Mouse (Mus musculus): ENCODE data around the gene Dcaf5. TPM values are rescaled to one million over a fixed set of nuclear protein-coding genes. Genes with fewer than 3 reads are reported as not detected.

Dcaf5 gene
- total RNA-seq, 2 experiments from 2014 or later: 75.4 to 86.9 TPM

DNA sequence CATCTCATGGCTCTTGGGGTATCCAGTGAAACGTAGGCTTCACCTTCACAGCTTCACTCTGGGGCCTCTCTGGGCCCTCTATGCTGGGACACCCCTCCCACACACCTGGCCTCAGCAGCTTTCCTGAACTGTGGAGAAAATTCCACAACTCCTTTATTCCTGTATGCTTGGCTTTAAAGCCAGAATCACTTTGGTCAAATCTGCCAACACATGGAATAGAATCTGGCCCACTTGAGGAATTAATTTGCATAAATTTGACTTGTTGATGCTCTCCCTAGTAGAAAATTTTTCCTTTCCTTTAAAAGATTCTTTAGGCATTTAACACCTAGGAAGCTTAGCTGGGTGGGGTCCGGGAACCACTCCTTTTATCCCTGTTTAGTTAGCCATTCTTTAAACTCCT lies 21.3 kb downstream of the Dcaf5 start:
- no peak for DNase-seq (ENCODE audit: low spot score in 2 of 2)
- intact Hi-C loops (cut with DNase I): no loop called here

DNA sequence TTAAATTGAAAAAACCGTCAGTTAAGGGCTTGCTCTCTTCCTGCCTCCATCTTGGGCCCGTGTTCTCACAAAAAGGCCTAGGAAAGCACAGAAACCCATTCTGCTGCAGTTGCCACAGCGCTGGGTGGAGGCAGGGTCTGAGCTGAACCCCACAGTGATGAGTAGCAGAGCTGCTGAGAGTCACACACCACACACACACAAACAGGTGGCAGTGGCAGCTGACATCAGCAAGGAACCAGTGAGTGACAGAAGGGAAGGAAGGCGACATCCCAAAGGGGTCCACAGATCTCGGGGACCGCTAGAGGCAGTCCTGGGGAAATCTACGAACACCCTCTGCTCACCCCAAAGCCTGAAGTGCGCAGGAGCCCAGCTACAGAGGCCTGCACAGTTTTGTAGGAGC lies 25.5 kb downstream of the Dcaf5 start:
- intact Hi-C loops (cut with DNase I): no loop called here
- no peak for DNase-seq (ENCODE audit: low spot score in 2 of 2)

DNA sequence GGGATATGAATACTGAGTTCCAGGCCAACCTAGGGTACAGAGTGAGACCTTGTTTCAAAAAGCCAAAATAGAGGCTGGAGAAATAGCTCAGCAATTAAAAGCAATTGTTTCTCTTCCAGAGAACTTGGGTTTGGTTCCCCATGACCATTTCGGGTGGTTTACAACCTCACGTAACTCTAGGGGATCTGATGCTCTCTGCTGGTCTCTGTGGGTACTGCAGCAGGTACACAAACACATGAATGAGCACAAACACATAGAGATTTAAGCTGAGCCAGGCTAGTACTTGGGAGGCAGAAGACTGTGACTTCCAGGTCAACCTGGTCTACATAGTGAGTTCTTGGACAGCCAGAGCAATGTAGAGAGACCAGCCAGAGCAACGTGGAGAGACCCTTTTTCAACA lies 28.6 kb downstream of the Dcaf5 start:
- intact Hi-C loops (cut with DNase I): no loop called here
- no peak for DNase-seq (ENCODE audit: low spot score in 2 of 2)

DNA sequence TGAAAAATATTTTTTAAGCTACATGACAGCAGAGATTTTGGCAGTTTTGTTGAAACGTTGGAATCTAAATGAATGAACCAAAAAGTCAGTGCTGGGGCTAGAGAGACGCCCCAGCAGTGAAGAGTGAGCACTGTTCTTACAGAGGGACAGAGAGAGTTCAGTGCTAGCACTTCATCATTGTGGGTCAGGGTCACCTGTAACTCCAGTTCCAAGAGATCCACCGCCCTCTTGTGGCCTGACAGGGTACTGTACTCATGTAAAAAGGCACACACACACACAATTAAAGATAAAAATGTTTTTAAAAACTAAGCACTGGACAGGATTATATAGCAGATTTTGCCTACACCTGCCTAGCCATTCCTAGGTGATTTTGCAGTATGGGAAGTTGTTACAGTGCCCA lies 29.8 kb downstream of the Dcaf5 start:
- intact Hi-C loops (cut with DNase I): no loop called here
- DNase-seq (ENCODE audit: low spot score in 2 of 2): no peak

DNA sequence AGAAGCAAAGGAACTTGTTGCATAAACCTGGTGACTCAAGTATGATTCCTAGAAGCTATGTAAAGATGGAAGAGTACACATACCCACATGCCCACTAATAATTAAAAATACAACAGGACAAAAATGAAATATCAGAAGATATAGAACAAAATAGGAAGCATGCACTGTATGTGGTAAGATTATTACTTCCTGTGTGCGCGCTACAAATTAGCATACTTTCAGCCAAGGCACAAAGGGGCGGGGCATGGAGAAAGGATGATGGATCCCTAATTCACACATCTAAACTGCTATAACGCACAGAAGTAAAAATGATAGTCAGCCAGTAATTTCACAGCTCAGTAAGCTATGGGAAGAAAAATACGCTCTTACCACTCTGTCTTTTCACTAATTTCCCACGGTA lies 32.3 kb downstream of the Dcaf5 start:
- no peak for DNase-seq (ENCODE audit: low spot score in 2 of 2)
- intact Hi-C loops (cut with DNase I): no loop called here

DNA sequence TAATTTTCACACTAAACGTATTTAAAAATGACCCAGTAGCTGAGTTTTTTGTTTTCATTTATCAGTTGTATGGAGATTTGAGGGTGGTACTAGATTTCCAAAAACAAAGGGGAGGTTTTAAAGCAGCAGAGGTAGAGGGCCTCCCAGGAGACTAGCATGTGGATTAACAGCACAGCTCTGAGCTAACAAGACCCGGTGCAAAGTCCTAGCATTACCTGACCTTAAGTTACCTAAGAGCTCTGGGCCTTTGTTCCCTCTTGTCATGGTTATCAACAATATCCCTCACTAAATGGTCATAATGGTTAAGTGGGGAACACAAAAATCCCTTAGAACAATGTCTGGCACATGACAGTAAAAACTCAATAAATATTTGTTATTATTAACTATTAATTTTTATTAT lies 37.3 kb downstream of the Dcaf5 start:
- no peak for DNase-seq (ENCODE audit: low spot score in 2 of 2)
- intact Hi-C loops (cut with DNase I): no loop called here

DNA sequence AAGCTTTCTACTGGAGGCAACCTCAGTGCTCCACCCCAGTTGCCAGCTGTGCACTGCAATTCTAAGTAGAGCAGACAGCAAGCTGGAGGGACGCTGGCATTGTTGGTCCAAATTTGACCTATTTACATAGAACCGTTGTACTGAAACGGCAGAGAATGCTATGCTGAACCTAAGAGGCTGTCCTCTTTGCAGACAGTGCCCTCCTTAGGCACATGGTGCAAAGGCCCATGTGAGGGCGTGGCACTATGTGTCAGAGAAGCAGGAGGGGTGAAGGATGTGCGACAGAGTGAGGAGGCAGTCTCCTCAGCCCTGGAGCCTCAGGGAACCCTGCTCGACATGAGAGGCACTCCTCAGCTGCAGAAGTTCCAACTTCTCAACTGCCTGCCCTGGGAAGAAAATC lies 40.0 kb downstream of the Dcaf5 start:
- intact Hi-C loops (cut with DNase I): no loop called here
- no peak for DNase-seq (ENCODE audit: low spot score in 2 of 2)

DNA sequence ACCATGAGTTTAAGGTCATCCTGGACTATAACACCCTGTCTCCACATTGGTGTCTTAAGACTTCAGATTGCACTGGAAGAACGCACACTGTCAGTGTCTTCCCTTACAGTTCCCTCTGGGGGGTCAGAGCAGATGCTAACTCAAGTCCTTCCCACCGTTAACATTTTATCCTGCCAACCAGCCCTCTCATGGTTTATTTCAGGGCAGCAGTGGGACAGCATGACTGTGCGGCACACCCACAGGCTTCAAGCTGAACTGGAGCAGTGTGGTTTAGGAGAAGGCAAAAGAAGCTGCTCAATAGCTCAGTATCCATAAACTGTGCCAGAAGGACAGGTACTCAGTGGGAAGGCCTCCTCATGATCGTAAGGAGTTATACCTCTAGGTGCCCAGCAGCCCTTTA lies 41.1 kb downstream of the Dcaf5 start:
- intact Hi-C loops (cut with DNase I): no loop called here

DNA sequence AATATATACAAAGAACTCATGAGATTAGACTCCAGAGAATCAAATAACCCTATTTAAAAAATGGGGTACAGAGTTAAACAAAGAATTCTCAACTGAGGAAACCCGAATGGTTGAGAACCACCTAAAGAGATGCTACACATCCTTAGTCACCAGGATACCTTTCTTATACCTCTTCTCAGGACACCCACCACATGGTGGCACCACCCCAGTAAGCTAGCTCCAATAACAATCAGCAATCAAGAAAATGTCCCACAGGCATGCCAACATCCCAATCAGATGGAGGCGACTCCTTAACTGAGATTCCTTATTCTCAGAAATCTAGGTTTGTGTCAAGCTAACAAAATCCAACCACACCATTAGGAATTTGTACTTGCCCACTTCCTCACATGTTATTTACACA lies 42.4 kb downstream of the Dcaf5 start:
- DNase-seq (ENCODE audit: low spot score in 2 of 2): no peak
- intact Hi-C loops (cut with DNase I): loop anchor here (5.0 kb wide), 1 partner anchor 227 kb away; no protein-coding TSS in a partner anchor

More for the DNA sequence above, 41.1 kb downstream of the Dcaf5 start:
- peak; percentile 52 to 63 for DNase-seq (ENCODE audit: low spot score in 2 of 2)

DNA sequence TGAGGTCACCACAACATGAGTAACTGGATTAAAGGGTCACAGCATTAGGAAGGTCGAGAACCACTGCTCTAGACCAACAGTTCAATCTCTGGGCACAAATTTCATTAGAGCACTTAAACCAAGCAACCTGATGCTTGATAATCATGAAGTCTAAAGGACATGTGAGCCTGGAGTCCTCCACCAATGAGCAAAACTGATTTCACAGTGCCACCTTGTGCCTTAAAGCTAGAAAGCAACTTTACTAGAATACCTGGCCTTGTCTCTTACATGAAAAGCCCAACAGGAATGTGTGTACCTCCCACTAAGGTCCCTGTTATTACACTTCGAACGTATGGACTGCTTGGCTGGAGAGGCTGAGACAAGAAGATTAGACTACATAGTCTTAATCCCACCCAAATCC lies 47.0 kb downstream of the Dcaf5 start:
- intact Hi-C loops (cut with DNase I): loop anchor here (5.0 kb wide), 1 partner anchor 232 kb away; no protein-coding TSS in a partner anchor

DNA sequence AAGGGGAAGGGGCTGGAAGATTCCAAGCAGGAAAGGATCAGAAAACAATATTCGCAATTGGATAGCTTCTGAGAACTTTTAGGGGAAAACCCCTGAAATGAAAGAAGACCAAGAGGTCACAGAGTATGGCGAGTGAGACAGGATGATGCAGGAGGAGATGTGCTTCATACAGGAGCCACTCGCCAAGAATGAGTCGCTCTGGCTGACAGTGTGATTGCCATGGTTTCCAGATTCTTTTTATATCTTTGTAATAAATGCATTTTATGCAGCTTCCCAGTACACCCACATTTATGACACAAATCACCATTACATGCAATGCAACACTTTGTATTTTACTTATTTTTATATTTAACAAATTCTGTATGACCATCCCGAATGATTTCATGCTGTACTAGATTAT lies 49.1 kb downstream of the Dcaf5 start:
- no peak for DNase-seq (ENCODE audit: low spot score in 2 of 2)
- intact Hi-C loops (cut with DNase I): loop anchor here (5.0 kb wide), 1 partner anchor 230 kb away; no protein-coding TSS in a partner anchor

More for the DNA sequence above, 47.0 kb downstream of the Dcaf5 start:
- no peak for DNase-seq (ENCODE audit: low spot score in 2 of 2)

DNA sequence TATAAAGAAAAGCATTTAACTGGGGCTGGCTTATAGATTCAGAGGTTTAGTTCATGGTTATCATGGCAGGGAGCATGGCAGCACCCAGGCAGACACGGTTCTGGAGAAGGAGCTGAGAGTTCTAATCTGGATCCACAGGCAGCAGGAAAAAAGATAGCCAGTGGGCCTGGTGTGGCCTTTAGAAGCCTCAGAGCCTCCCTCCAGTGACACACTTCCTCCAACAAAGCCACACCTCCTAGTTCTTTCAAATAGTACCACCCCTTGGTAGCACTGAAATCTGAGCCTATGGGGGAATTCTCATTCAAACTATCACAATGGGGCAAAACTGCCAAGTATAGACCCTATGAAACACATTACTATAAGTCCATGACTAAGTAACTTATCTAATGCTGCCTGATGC lies 51.0 kb downstream of the Dcaf5 start:
- intact Hi-C loops (cut with DNase I): loop anchor here (5.0 kb wide), 1 partner anchor 228 kb away; no protein-coding TSS in a partner anchor
- no peak for DNase-seq (ENCODE audit: low spot score in 2 of 2)

DNA sequence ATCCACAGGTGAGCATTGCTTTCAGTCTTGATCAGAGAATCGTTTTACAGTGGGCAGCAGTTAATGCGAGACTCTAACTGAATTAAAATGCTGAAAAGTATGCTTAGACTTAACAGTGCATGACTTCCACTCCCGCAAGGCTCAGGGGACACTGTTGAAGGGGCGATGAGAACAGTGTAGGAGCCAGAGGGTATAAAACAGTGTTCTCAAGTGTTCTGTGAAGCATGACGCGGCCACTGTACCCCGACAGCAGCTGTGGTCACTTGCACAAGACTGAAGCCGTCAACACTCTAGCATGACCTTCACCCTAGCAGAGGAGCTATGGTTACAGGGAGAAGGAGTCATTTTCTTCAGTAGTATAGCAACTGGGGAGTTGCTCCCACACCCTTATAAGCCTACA lies 52.9 kb downstream of the Dcaf5 start:
- DNase-seq (ENCODE audit: low spot score in 2 of 2): no peak
- intact Hi-C loops (cut with DNase I): no loop called here

DNA sequence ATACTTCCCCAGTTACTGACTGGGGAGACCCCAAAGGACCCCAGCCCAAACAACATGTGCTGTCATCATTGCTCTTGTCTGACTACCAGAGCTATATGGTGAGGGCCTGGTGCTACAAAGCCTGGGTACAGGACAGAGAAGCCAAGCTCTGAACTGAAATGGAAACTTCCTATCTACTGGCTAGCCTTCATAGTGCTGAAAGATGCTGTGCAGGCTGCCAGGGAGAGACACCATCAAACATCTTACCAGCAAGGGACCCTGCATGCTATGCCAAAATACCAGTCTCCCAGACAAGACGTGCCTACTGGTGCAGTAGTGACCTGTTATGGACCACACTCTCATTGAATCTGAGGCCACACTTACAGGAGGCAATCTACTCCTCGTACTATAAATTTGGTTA lies 53.6 kb downstream of the Dcaf5 start:
- intact Hi-C loops (cut with DNase I): no loop called here

DNA sequence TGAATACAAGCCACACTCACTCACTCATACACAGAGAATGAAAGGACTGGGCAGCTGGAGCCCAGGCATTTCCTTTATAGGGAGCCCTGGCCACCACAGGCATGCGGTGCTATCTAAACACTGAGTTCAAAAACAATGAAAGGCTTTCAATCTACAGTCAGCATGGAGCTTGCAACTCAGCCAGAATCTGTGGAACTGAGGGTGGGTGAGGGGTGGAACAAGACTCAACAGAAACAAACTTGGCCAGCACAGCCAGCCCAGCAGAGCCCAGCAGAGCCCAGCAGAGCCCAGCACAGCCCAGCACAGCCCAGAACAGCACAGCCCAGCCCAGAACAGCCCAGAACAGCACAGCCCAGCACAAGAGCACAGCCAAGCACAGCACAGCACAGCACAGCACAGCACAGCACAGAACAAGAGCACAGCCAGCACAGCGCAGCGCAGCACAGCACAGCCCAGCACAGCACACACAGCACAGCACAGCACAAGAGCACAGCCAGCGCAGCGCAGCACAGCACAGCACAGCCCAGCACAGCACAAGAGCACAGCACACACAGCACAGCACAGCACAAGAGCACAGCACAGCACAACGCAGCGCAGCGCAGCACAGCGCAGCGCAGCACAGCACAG lies 56.5 kb downstream of the Dcaf5 start:
- peak in 1 of 2 experiments; percentile 22 for DNase-seq (ENCODE audit: low spot score in 2 of 2)
- intact Hi-C loops (cut with DNase I): loop anchor here (5.0 kb wide), 1 partner anchor 183 kb away; no protein-coding TSS in a partner anchor

More for the DNA sequence above, 53.6 kb downstream of the Dcaf5 start:
- no peak for DNase-seq (ENCODE audit: low spot score in 2 of 2)

DNA sequence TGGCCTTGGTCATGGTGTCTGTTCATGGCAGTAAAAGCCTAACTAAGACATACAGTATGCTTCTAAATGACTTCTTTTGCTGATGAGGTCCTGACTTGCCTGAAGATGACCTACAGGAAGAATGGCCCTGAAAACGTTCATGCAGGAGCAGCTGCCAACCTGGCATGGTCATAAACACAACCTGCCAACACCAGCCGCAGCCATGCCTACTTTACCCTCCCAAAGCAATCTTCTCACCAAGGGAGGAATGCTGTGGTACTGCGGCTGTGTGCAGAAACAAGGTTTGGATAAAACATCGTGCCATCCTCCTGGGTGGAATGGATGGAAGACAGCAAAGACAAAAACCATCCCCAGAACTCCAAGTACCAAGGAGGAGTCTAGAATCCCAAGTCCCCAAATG lies 57.0 kb downstream of the Dcaf5 start:
- no peak for DNase-seq (ENCODE audit: low spot score in 2 of 2)
- intact Hi-C loops (cut with DNase I): loop anchor here (5.0 kb wide), 1 partner anchor 182 kb away; no protein-coding TSS in a partner anchor

DNA sequence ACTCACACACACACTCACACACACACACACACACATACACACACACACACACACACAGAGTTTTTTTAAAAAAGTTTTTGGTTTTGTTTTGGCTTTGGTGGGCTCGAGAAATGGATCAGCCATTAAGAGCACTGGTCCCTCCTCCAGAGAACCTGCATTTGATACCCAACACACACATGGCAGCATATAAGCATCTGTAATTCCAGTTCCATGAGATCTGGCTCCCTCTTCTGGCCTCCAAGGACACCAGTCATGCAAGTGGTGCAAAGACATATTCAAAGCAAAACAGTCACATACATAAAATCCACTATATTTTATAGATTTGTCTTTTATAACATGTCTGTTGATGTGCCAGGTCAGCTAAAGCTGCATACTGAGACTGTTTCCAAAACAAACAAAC lies 58.8 kb downstream of the Dcaf5 start:
- no peak for DNase-seq (ENCODE audit: low spot score in 2 of 2)
- intact Hi-C loops (cut with DNase I): loop anchor here (5.0 kb wide), 1 partner anchor 180 kb away; no protein-coding TSS in a partner anchor

DNA sequence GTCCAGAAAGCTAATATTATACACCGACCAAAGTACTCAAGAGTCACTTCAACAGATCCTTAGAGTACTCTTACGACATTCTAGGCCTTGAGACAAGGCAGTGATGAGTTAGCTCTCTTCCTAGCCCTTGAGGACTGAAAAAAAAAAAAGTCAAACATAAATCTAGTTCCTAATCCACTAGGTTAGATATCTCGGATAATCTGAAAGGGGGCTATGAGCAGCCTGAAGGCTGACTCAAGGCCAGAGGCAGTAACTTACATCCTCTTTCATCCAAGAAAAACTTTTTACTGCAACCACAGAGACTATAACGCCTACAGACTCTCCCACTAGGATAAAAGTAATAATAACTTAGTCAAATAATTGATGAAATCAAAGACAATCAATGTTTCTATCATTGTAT lies 60.7 kb downstream of the Dcaf5 start:
- DNase-seq (ENCODE audit: low spot score in 2 of 2): no peak
- intact Hi-C loops (cut with DNase I): loop anchor here (5.0 kb wide), 1 partner anchor 178 kb away; no protein-coding TSS in a partner anchor

DNA sequence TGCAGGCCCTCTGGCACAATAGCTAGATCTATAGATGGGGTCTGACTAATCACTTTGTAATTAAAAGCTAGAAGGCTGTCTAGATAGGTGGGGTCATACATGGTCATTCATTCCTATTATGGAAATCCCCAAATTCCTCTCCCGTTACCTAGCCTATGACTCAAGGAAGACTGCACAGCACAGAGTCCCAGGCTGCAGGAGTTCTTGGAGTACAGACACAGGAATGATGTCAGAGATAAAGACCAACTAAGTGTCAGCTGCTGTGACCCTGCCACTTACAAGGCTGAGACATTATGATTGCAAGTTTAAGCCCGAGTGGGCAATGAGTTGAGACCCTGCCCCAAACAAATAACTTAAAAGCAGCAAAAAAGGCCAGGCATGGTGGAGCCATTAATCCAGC lies 61.7 kb downstream of the Dcaf5 start:
- intact Hi-C loops (cut with DNase I): loop anchor here (5.0 kb wide), 1 partner anchor 177 kb away; no protein-coding TSS in a partner anchor
- DNase-seq (ENCODE audit: low spot score in 2 of 2): no peak

DNA sequence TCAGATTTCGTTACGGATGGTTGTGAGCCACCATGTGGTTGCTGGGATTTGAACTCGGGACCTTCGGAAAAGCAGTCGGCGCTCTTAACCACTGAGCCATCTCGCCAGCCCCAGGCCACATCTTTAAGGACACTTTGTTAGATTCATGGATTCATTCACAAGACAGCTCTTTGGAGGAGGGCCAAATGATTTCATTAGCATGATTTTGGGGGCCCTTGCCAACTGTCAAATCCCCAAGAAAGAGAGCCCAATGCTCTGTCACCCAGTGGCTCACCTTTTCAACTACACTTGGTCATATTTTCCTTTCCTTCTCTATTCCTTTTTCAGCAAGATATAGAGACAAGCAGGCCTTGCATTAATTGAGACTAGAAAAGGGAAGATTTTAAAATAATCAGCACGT lies 63.5 kb downstream of the Dcaf5 start:
- intact Hi-C loops (cut with DNase I): no loop called here
- DNase-seq (ENCODE audit: low spot score in 2 of 2): no peak

DNA sequence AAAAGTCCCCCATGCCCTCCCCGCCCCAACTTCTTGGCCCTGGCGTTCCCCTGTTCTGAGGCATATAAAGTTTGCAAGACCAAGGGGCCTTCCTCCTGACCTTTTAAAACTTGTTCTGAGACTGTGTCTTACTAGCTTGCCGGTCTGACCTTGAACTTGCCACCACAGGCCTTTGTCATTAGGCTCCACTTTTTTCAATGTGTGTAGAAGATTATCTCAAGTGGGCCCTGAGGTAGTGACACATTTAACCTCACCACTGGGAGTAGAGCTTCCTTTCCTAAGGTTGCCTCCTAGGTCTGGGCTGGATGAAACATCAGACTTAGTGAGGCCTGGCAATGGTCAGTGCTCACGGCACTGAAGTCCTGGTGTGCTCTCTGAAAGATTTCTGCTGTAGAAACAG lies 69.2 kb downstream of the Dcaf5 start:
- no peak for DNase-seq (ENCODE audit: low spot score in 2 of 2)
- intact Hi-C loops (cut with DNase I): loop anchor here (5.0 kb wide), 1 partner anchor 110 kb away; no protein-coding TSS in a partner anchor
